Mouse (Mus musculus) CH12F3 (cell line): Measurements from ENCODE around the gene Tmc5.

ENCODE experiments used
- in situ Hi-C: fragments of 300-500 bp; cut with MboI; formaldehyde crosslinking; loops from 2 replicates; pipeline ENCODE4 v1.14.3; 2020; ENCODE audit warnings: low sequenced_read_pairs

Tmc5 gene

GRCm38 (mm10) chr7:118597201-118597600, at the start of gene Tmc5:
Tmc5 (plus strand) TSS chr7:118597297.
- in situ Hi-C loops: no loop called here

- in situ Hi-C loops: no loop called here
Measured at GRCm38 (mm10) chr7:118547451-118547850, 49.6 kb upstream of the Tmc5 start.

DNA sequence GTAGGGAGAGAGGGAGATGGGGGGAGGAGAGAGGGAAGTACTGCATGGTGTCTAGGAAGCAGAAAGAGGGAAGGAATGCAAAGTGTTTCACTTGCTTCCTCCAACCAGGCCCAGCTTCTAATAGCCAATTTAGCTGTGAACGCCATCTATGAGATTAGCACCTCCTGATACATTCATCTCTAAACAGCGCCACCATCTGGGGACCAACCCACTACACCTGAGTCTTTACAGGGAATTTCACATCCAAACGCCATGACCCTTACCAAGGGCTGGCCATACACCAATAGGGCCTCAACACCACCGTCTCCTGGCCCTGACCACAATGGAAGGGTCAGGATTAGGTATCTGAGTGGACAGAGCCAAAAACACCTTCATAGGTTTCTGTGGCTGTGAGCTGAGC, 43.2 kb upstream of the Tmc5 start:
- in situ Hi-C loops: no loop called here

- in situ Hi-C loops: no loop called here
Measured at GRCm38 (mm10) chr7:118554290-118554689, 42.8 kb upstream of the Tmc5 start.

GRCm38 (mm10) chr7:118569121-118569543, 28.0 kb upstream of the Tmc5 start:
- in situ Hi-C loops: no loop called here

DNA sequence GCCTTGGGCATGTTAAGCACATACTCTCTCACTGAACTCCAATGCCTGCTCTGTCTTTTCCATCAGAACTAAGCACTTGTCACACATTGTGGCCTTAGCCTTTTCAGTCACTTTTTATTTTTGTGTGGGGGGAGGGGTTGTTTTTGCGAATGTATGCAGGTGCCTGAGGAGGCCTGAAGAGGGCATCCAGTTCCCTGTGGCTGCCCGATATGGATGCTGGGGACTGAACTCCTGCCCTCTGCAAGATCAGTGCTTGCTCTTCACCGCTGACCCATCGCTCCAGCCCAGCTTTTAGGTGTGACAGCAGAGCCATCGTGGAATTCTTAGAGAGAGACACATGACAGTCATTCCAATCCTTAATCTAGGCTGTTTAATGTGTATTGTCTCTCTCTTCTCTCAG, 25.7 kb upstream of the Tmc5 start:
- in situ Hi-C loops: no loop called here

DNA sequence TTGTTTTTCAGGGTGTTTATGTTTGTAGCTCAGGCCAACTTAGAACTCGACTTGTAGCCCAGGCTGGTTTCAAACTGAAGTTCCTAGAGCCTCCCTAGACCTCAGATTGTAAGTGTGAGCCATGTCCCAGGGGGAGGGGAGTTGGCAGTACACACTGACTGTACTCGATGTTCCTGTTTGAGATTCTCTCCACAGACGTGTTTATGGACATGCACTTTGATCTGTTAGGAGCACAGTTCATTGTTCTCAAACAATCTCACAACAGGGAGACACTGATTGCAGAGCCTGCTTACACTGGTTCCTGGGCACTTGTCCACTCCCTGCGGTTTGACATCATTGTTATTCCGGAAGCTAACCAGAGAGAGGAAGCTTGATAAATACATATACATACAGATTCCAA, 25.1 kb upstream of the Tmc5 start:
- in situ Hi-C loops: no loop called here

GRCm38 (mm10) chr7:118578269-118578668, 18.8 kb upstream of the Tmc5 start:
- in situ Hi-C loops: no loop called here

- in situ Hi-C loops: no loop called here
Measured at GRCm38 (mm10) chr7:118579938-118580337, 17.2 kb upstream of the Tmc5 start.

DNA sequence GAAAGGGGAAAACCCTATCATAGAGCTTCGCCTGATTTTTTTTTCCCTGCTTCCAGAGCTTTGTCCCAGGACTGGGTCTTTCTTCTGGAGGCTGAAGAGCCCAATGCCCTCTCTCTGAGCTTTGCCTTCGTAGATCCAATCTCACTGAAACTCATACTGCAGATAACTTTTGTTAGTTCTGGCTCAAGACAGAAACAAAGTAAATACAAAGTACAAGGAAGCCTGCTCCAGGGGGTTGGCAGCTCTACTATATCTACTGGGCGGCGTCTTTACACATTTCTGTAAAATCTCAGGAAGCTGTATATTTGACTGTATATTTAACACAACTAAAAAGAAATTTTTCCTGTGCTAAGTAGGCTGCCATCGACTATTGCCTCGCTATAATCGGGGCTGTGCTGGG, 13.3 kb upstream of the Tmc5 start:
- in situ Hi-C loops: no loop called here

DNA sequence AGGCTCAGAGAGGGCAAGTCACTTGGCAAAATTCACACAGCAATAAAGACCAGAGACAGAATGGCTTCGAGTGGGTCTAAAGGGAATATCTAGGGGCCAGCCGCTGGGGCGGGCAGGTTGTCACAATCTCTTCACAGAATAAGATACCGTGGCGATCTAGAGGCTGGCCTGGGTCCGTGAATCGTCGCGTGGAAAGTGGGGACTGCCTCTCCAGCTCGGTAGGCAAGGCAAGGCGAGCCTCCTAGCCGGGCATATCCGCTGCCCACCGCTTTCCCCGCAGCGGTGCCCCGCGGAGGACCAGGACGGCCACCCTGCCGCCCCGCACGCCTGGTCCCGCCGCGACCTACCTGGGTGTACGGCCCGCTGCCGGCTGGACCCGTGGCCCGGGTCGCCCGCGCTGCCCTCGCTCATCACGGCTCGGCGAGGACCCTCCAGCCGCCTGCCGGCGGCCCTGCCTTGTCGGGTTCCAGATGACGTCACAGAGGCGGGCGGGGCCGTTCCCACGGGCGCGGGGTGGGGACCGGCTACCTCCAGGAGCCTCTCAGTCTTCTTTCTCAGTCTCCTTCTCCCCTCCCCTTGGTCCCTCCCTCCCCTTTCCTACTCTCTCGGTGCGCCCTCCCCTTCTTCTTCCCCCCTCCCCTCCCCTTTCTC, 12.7 kb upstream of the Tmc5 start, which contains the start of gene Tmc7:
Gene Tmc7 (minus strand): TSS at position 480 of the 651 bp plus-strand sequence.
- in situ Hi-C loops: no loop called here

GRCm38 (mm10) chr7:118584926-118585325, 12.2 kb upstream of the Tmc5 start:
- in situ Hi-C loops: no loop called here

GRCm38 (mm10) chr7:118585856-118586255, 11.2 kb upstream of the Tmc5 start:
- in situ Hi-C loops: no loop called here

- in situ Hi-C loops: no loop called here
Measured at GRCm38 (mm10) chr7:118590726-118591305, 6.3 kb upstream of the Tmc5 start.

GRCm38 (mm10) chr7:118592146-118592545, 5.0 kb upstream of the Tmc5 start:
- in situ Hi-C loops: no loop called here

DNA sequence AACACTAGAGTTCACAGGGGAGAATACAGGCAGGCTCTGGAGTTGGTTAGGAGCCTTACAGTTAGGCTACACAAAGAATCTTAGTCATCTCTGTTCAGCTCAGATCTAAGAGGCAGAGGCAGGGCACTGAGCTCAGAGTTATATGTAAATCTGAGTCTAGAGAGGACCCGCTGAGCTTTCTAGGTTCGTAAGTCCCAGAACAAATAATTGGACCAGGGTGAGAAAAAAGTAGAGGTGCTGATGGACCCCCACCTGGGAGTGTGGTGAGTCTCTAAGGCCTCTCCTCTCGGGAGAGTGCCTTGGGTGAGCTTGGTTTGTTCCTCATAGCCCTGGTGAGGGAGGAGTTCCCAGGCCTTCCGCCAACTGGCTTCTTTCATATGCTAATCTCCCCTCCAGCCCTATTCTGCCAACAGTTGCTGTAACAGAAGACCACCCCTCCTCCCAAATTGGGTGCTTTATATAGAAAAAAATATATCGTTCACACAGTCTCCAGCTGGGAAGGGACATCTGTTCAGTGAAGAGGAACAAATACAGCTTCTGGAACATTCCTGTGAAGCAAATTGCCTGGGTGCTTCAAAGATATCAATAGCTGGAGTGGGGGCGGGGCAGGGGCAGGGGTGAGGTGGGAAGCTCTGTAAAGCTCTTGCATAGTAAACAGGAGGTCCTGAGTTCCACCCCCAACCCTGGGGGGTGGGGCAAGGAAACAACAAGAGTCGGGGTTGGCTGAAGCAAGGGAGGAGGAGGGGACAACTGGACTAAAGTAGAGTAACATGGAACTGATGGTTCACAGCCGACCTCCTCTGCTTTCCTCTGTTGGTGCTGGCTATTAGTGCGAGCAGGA, 3.3 kb upstream of the Tmc5 start:
- in situ Hi-C loops: no loop called here

- in situ Hi-C loops: no loop called here
Measured at GRCm38 (mm10) chr7:118594611-118595010, 2.5 kb upstream of the Tmc5 start.

- in situ Hi-C loops: no loop called here
Measured at GRCm38 (mm10) chr7:118595228-118595627, 1.9 kb upstream of the Tmc5 start.

DNA sequence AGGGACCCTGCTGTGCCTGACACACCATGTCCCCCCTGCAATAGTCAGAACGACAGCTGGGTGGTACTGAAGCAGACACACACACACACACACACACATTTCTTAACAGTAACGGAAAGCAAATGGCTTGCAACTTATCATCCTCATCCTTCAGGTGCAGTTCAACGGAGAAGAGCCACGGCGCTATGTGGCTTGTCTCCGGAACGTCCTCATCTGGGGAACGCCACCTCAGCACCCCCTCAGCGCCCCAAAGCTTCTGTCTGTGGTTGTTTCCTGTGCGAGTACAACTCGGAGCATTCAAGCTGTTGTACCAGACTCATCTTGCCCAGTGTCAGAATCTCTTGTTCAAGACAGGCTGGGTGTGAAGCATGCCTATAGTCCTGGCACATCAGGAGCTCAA, 826 bp upstream of the Tmc5 start:
- in situ Hi-C loops: no loop called here

GRCm38 (mm10) chr7:118599954-118600631, 3.0 kb downstream of the Tmc5 start:
- in situ Hi-C loops: no loop called here

DNA sequence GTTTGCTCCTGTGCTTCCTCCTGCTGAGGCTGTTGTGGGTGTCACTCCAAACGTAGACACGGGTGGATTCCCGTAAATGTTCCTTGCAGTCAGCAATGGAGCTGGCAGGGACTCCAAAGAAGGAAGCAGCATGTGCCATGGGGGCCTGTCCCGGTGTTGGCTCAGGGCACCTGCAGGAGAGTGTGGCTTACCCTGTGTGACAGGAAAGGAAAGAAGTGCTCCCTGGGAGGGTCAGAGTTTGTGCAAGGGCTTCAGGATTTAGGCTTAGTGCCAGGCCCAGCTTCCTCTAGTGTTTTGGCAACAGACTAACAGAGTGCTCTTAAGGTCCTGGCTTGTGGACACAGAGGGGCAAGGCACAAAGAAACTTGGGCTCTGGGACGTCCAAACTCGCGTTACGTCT, 7.7 kb downstream of the Tmc5 start:
- in situ Hi-C loops: no loop called here
